Mouse (Mus musculus): Measurements from ENCODE around the gene Sugp1. TPM values are rescaled to one million over a fixed set of nuclear protein-coding genes. Genes with fewer than 3 reads are reported as not detected.
A peak's percentile ranks its signal among the peaks of the same experiment; 100 is the strongest.

The Sugp1 gene
- polyA plus RNA-seq, 1 experiment from 2014 or later: 45.0 TPM

- no peak overlapping the region for H3K27ac ChIP-seq
These were observed 29.3 kb downstream of the Sugp1 start for GRCm38 (mm10) chr8:70071836-70072440.

DNA sequence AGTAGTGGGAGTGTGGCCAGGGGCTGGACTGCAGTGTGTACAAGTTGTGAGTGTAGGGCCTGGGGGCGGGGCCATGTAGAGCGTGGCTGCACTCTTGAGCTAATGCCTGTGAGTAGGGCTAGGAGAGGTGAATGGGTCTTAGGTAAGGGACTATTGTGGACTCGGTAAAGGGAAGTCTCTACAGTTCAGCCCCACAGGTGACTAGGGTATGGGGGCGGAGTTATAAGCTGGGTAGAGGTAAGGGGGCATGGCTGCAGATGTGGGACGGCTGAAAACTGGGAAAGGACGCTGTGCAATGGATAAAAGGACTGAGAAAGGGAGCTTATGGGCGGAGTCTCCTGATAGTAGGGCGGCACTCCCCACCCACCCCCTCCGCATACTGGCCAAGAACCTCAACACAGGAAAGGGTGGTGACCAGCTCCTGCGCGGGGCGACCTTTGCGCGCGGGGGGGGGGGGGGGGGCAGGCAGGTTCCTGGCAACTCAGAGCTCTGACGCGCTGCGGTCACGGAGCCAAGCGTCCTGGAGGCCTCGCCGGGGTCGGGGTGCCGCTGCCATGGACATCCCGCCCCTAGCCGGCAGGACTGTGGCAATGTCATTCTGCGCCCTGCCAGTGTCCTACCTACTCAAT, 29.9 kb downstream of the Sugp1 start, which contains the start of gene Tm6sf2:
TSS of gene Tm6sf2 (plus strand) at position 484 of the 629 bp plus-strand sequence.
- Histone ChIP-seq H3K4me3 (peak within 1 kb of the TSS; percentile 56), H3K9me3 (no peaks in the 10 kb centered on the region), H3K27ac (peak within 1 kb of the TSS; percentile 60; the same call in 1 of the 2 replicates), H3K36me3 (peaks cover 45% of the 10 kb centered on the region), H3K27me3 (ENCODE audit: insufficient read depth, poor library complexity, severe bottlenecking) (peaks cover 4% of the 10 kb centered on the region; the same call in 1 of the 2 replicates), H3K4me1 (peaks cover 26% of the 10 kb centered on the region)
- 8% methylated on average over 27 of the region's 27 CpGs for WGBS
- DNase-seq (ENCODE audit: low spot score): no peak

More at GRCm38 (mm10) chr8:70071836-70072440, 29.3 kb downstream of the Sugp1 start:
- Histone ChIP-seq H3K4me1 (peaks cover 26% of the 10 kb centered on the region), H3K36me3 (peaks cover 51% of the 10 kb centered on the region), H3K4me3 (peak overlapping the region; percentile 56; the same call in 1 of the 2 replicates), H3K27me3 (ENCODE audit: insufficient read depth, poor library complexity, severe bottlenecking) (peaks cover 4% of the 10 kb centered on the region; the same call in 1 of the 2 replicates), H3K9me3 (no peaks in the 10 kb centered on the region)
- DNase-seq (ENCODE audit: low spot score): no peak
- 65% methylated on average over 2 of the region's 2 CpGs for WGBS

DNA sequence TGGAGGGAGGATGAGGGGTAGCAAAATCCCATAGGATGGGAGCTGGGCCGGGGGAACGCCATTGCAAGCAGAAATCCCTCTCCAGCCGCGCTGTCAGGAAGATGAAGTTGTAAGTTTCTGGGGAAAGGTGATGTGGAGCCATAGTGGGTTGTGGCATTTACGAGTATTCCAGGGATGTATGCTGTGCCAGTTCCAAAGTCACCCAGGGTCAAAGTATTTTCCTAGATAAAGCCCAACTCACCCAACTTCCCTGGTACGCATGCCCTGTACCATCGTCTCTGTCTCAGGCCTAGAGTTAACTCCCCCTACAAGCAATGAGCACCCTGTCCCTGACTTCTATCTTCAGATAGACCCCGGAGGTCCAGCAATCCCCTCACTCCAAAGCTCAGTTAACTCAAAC, 30.5 kb downstream of the Sugp1 start:
- Histone ChIP-seq H3K4me3 (peak overlapping the region; percentile 56), H3K9me3 (no peaks in the 10 kb centered on the region), H3K27ac (0 out of 2 replicates have a peak overlapping the region, but pooled peaks have one; percentile 60), H3K27me3 (ENCODE audit: insufficient read depth, poor library complexity, severe bottlenecking) (peaks cover 4% of the 10 kb centered on the region; the same call in 1 of the 2 replicates), H3K36me3 (peaks cover 39% of the 10 kb centered on the region), H3K4me1 (peaks cover 24% of the 10 kb centered on the region)
- DNase-seq (ENCODE audit: low spot score): no peak
- 63% methylated on average over 8 of the region's 8 CpGs for WGBS

- Histone ChIP-seq H3K36me3 (peaks cover 34% of the 10 kb centered on the region), H3K27me3 (ENCODE audit: insufficient read depth, poor library complexity, severe bottlenecking) (peaks cover 4% of the 10 kb centered on the region; the same call in 1 of the 2 replicates), H3K9me3 (no peaks in the 10 kb centered on the region), H3K4me3 (no peak overlapping the region), H3K4me1 (peaks cover 21% of the 10 kb centered on the region), H3K27ac (no peak overlapping the region)
- 36% methylated on average over 1 of the region's 1 CpGs for WGBS
- DNase-seq (ENCODE audit: low spot score): no peak
These were observed 31.1 kb downstream of the Sugp1 start for GRCm38 (mm10) chr8:70073682-70074081.

- Histone ChIP-seq H3K36me3 (no peaks in the 10 kb centered on the region), H3K4me3 (no peak overlapping the region), H3K27ac (no peak overlapping the region), H3K9me3 (no peaks in the 10 kb centered on the region), H3K4me1 (peaks cover 33% of the 10 kb centered on the region), H3K27me3 (ENCODE audit: insufficient read depth, poor library complexity, severe bottlenecking) (peaks cover 55% of the 10 kb centered on the region)
- no peak for DNase-seq (ENCODE audit: low spot score)
- 85% methylated on average over 2 of the region's 2 CpGs for WGBS
These were observed 39.4 kb downstream of the Sugp1 start for GRCm38 (mm10) chr8:70081976-70082375.

GRCm38 (mm10) chr8:70083285-70083684, 40.7 kb downstream of the Sugp1 start, which contains the start of gene Hapln4:
Hapln4 (plus strand) TSS chr8:70083457.
- WGBS: under 1% methylated on average over 26 of the region's 26 CpGs
- Histone ChIP-seq H3K9me3 (no peaks in the 10 kb centered on the region), H3K27ac (no peak within 1 kb of the TSS), H3K27me3 (ENCODE audit: insufficient read depth, poor library complexity, severe bottlenecking) (peaks cover 68% of the 10 kb centered on the region), H3K36me3 (no peaks in the 10 kb centered on the region), H3K4me3 (peak within 1 kb of the TSS; percentile 58), H3K4me1 (peaks cover 39% of the 10 kb centered on the region)
- no peak for DNase-seq (ENCODE audit: low spot score)

- H3K27ac ChIP-seq: no peak overlapping the region
- 2% methylated on average over 71 of the region's 71 CpGs for WGBS
These were observed 41.8 kb downstream of the Sugp1 start for GRCm38 (mm10) chr8:70084191-70085065.

GRCm38 (mm10) chr8:70086151-70086550, 43.5 kb downstream of the Sugp1 start:
- no peak overlapping the region for H3K4me3 ChIP-seq
- 58% methylated on average over 1 of the region's 1 CpGs for WGBS
- no peaks in the 10 kb centered on the region for H3K9me3 ChIP-seq
- H3K36me3 ChIP-seq: no peaks in the 10 kb centered on the region
- no peak for DNase-seq (ENCODE audit: low spot score)
- H3K4me1 ChIP-seq: peaks cover 26% of the 10 kb centered on the region
- peaks cover 96% of the 10 kb centered on the region for H3K27me3 ChIP-seq (ENCODE audit: insufficient read depth, poor library complexity, severe bottlenecking)
- H3K27ac ChIP-seq: no peak overlapping the region

More at GRCm38 (mm10) chr8:70084191-70085065, 41.8 kb downstream of the Sugp1 start:
- Histone ChIP-seq H3K27me3 (ENCODE audit: insufficient read depth, poor library complexity, severe bottlenecking) (peaks cover 79% of the 10 kb centered on the region), H3K9me3 (no peaks in the 10 kb centered on the region), H3K36me3 (no peaks in the 10 kb centered on the region), H3K4me1 (peaks cover 30% of the 10 kb centered on the region), H3K4me3 (peak overlapping the region; percentile 58)
- no peak for DNase-seq (ENCODE audit: low spot score)

- Histone ChIP-seq H3K9me3 (no peaks in the 10 kb centered on the region), H3K36me3 (no peaks in the 10 kb centered on the region), H3K27ac (no peak overlapping the region), H3K4me1 (peaks cover 26% of the 10 kb centered on the region), H3K4me3 (no peak overlapping the region), H3K27me3 (ENCODE audit: insufficient read depth, poor library complexity, severe bottlenecking) (peaks cover 100% of the 10 kb centered on the region)
- WGBS: 8% methylated on average over 7 of the region's 7 CpGs
- DNase-seq (ENCODE audit: low spot score): no peak
These were observed 44.6 kb downstream of the Sugp1 start for GRCm38 (mm10) chr8:70087237-70087636.

GRCm38 (mm10) chr8:70087836-70088650, 45.4 kb downstream of the Sugp1 start:
- WGBS: 4% methylated on average over 56 of the region's 56 CpGs
- no peak for DNase-seq (ENCODE audit: low spot score)
- peaks cover 100% of the 10 kb centered on the region for H3K27me3 ChIP-seq (ENCODE audit: insufficient read depth, poor library complexity, severe bottlenecking)
- no peaks in the 10 kb centered on the region for H3K9me3 ChIP-seq
- no peak overlapping the region for H3K27ac ChIP-seq
- no peaks in the 10 kb centered on the region for H3K36me3 ChIP-seq
- peak overlapping the region; percentile 53 for H3K4me3 ChIP-seq
- peaks cover 26% of the 10 kb centered on the region for H3K4me1 ChIP-seq

DNA sequence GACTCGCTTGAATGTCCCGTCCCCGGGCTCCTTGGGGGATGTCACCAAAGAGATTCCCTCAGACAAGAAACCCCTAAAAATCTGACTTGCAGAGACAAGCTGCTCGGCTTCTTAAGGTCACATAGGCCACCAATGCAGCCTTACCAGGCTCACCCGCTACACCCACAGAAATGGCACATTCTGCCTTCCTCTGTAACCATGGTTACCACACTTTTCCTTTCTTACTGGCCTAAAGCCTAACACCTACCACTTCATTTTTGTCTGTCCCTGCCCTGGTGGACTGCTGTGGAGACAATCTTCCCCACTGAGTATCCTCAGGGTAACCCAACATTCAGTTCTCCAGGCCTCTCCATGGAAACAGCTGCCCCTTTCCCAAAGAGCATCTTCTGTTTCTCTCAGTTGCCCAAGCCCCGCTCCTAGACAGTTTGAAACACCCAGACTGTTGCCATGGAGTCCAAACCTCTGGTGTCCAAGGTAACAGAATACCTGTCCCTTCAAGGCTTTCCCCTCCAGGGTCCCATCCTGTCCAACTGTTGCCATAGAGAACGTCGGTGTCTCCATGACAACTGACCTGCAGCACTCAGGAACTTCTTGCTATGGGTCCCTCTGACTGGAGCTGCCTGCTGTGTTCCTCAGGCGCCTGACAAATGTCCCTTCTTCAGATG, 46.8 kb downstream of the Sugp1 start:
- 62% methylated on average over 9 of the region's 9 CpGs for WGBS
- no peak for DNase-seq (ENCODE audit: low spot score)
- H3K36me3 ChIP-seq: no peaks in the 10 kb centered on the region
- peaks cover 97% of the 10 kb centered on the region for H3K27me3 ChIP-seq (ENCODE audit: insufficient read depth, poor library complexity, severe bottlenecking)
- no peak overlapping the region for H3K27ac ChIP-seq
- no peaks in the 10 kb centered on the region for H3K9me3 ChIP-seq
- peaks cover 12% of the 10 kb centered on the region for H3K4me1 ChIP-seq
- no peak overlapping the region for H3K4me3 ChIP-seq

All from heart, embryonic 10.5 days (tissue).